Mouse (Mus musculus) limb, embryonic 11.5 days (tissue): ENCODE data around the gene Fbxo36. TPM values are rescaled to one million over a fixed set of nuclear protein-coding genes. Genes with fewer than 3 reads are reported as not detected.
A peak's percentile ranks its signal among the peaks of the same experiment; 100 is the strongest.

Experiments
- ATAC-seq: fragments of 200-750 bp; cut with Nextera tagmentation; 2 replicates; pipeline ENCODE4 v1.8.0; 2017; ENCODE audit warnings: low read depth; ENCODE audit not compliant: insufficient number of reproducible peaks, low FRiP score, low TSS enrichment
- DNase-seq: peaks from one replicate; pipeline ENCODE4 v3.0.0-alpha.2; 2015; ENCODE audit warnings: low spot score
- H3K27ac ChIP-seq: fragments of 300-500 bp; sonication (generic); replicated peaks from 2 replicates; pipeline ENCODE4 v1.5.1; 2014; ENCODE audit warnings: low read depth, mild to moderate bottlenecking, low read length
- H3K27me3 ChIP-seq: fragments of 300-500 bp; sonication (generic); 2 replicates; pipeline ENCODE4 v1.6.1; 2014; ENCODE audit warnings: mild to moderate bottlenecking, low read length, mixed read lengths; ENCODE audit not compliant: control insufficient read depth, insufficient read depth
- H3K36me3 ChIP-seq: fragments of 300-500 bp; sonication (generic); 2 replicates; pipeline ENCODE4 v1.6.1; 2014; ENCODE audit warnings: mild to moderate bottlenecking, low read length, moderate library complexity, mixed read lengths; ENCODE audit not compliant: control insufficient read depth, insufficient read depth
- H3K4me1 ChIP-seq: fragments of 300-500 bp; sonication (generic); 2 replicates; pipeline ENCODE4 v1.6.1; 2014; ENCODE audit warnings: low read length, mixed read lengths; ENCODE audit not compliant: control insufficient read depth, insufficient read depth
- H3K4me2 ChIP-seq: fragments of 300-500 bp; sonication (generic); 2 replicates; pipeline ENCODE4 v1.6.1; 2014; ENCODE audit warnings: low read depth, mild to moderate bottlenecking, moderate library complexity; ENCODE audit not compliant: severe bottlenecking
- H3K4me3 ChIP-seq: fragments of 300-500 bp; sonication (generic); 2 replicates; pipeline ENCODE4 v1.5.1; 2014; ENCODE audit warnings: low read depth, low read length
- H3K9ac ChIP-seq: fragments of 300-500 bp; sonication (generic); 2 replicates; pipeline ENCODE4 v1.6.1; 2014; ENCODE audit warnings: mild to moderate bottlenecking, low read length
- H3K9me3 ChIP-seq: fragments of 300-500 bp; sonication (generic); 2 replicates; pipeline ENCODE4 v1.6.1; 2016; ENCODE audit warnings: low read length; ENCODE audit not compliant: control insufficient read depth
- WGBS: fragments of 180-500 bp; shearing (Covaris S2); extraction: QIAGEN DNeasy Blood & Tissue Kit; methylation state at CpG from one replicate; pipeline ENCODE4 v1.1.7; 2014; 5-methylcytosine and 5-hydroxymethylcytosine counted together
- polyA plus RNA-seq: library from polyadenylated mRNA; unstranded; fragments of >200 nt; fragmentation: Nextera tagmentation; extraction: Ambion mirVana; gene quantifications from 2 replicates; pipeline ENCODE4 v1.2.1, GENCODE M21; 2014

Fbxo36 gene
- polyA plus RNA-seq, 1 experiment from 2014 or later = 6.5 TPM

GRCm38 (mm10) chr1:84838156-84838555, 1.5 kb upstream of the Fbxo36 start:
- Histone ChIP-seq H3K4me3 (peak overlapping the region; percentile 90), H3K4me1 (no peaks in the 10 kb centered on the region), H3K36me3 (peaks cover 3% of the 10 kb centered on the region; the same call in 1 of the 2 replicates), H3K27me3 (no peaks in the 10 kb centered on the region), H3K4me2 (peak overlapping the region; percentile 63), H3K9ac (peak overlapping the region; percentile 92), H3K9me3 (no peaks in the 10 kb centered on the region), H3K27ac (peak overlapping the region; percentile 86)
- DNase-seq (no peak), ATAC-seq (0 out of 2 replicates have a peak, but pooled peaks have one; percentile 1)
- under 1% methylated on average over 22 of the region's 22 CpGs for WGBS

GRCm38 (mm10) chr1:84838621-84839151, 955 bp upstream of the Fbxo36 start:
- Histone ChIP-seq H3K4me3 (peak overlapping the region; percentile 90), H3K4me1 (no peaks in the 10 kb centered on the region), H3K9me3 (no peaks in the 10 kb centered on the region), H3K4me2 (peak overlapping the region; percentile 63), H3K36me3 (no peaks in the 10 kb centered on the region), H3K27me3 (no peaks in the 10 kb centered on the region), H3K9ac (peak overlapping the region; percentile 92), H3K27ac (peak overlapping the region; percentile 86)
- under 1% methylated on average over 32 of the region's 44 CpGs for WGBS
- DNase-seq (peak; percentile 73), ATAC-seq (peak; percentile 67)

- DNase-seq (no peak), ATAC-seq (peak; percentile 6; the same call in 1 of the 2 replicates)
- no peaks in the 10 kb centered on the region for H3K27me3 ChIP-seq
- H3K9me3 ChIP-seq = no peaks in the 10 kb centered on the region
- H3K4me2 ChIP-seq = peak within 1 kb of the TSS; percentile 63
- no peaks in the 10 kb centered on the region for H3K36me3 ChIP-seq
- H3K27ac ChIP-seq = peak within 1 kb of the TSS; percentile 86
- H3K4me3 ChIP-seq = peak within 1 kb of the TSS; percentile 90
- H3K9ac ChIP-seq = peak within 1 kb of the TSS; percentile 92
- WGBS = under 1% methylated on average over 39 of the region's 39 CpGs
- H3K4me1 ChIP-seq = no peaks in the 10 kb centered on the region
Measured at GRCm38 (mm10) chr1:84840018-84840664, 500 bp downstream of the Fbxo36 start, which contains the start of gene Trip12. Gene Trip12, minus strand, starts transcription at chr1:84840516.

GRCm38 (mm10) chr1:84841061-84841460, 1.4 kb downstream of the Fbxo36 start:
- Histone ChIP-seq H3K4me2 (no peak overlapping the region), H3K4me1 (no peaks in the 10 kb centered on the region), H3K36me3 (no peaks in the 10 kb centered on the region), H3K27me3 (no peaks in the 10 kb centered on the region), H3K4me3 (no peak overlapping the region), H3K9me3 (no peaks in the 10 kb centered on the region), H3K9ac (no peak overlapping the region), H3K27ac (no peak overlapping the region)
- ATAC-seq (no peak), DNase-seq (no peak)
- WGBS = 72% methylated on average over 3 of the region's 3 CpGs

- Histone ChIP-seq H3K4me2 (no peak overlapping the region), H3K36me3 (no peaks in the 10 kb centered on the region), H3K9me3 (no peaks in the 10 kb centered on the region), H3K27me3 (no peaks in the 10 kb centered on the region), H3K4me3 (no peak overlapping the region), H3K4me1 (no peaks in the 10 kb centered on the region), H3K9ac (no peak overlapping the region), H3K27ac (no peak overlapping the region)
- WGBS = 86% methylated on average over 2 of the region's 2 CpGs
- ATAC-seq = no peak
- no peak for DNase-seq
Measured at GRCm38 (mm10) chr1:84843366-84843765, 3.7 kb downstream of the Fbxo36 start.

GRCm38 (mm10) chr1:84847698-84848097, 8.1 kb downstream of the Fbxo36 start:
- no peak for ATAC-seq
- Histone ChIP-seq H3K4me1 (no peaks in the 10 kb centered on the region), H3K4me3 (no peak overlapping the region), H3K9me3 (no peaks in the 10 kb centered on the region), H3K27me3 (no peaks in the 10 kb centered on the region), H3K4me2 (no peak overlapping the region), H3K9ac (no peak overlapping the region), H3K36me3 (no peaks in the 10 kb centered on the region), H3K27ac (no peak overlapping the region)
- 86% methylated on average over 7 of the region's 7 CpGs for WGBS
- DNase-seq = no peak

GRCm38 (mm10) chr1:84848335-84848734, 8.7 kb downstream of the Fbxo36 start:
- WGBS = 92% methylated on average over 3 of the region's 3 CpGs
- Histone ChIP-seq H3K4me1 (no peaks in the 10 kb centered on the region), H3K36me3 (no peaks in the 10 kb centered on the region), H3K27ac (no peak overlapping the region), H3K27me3 (no peaks in the 10 kb centered on the region), H3K9ac (no peak overlapping the region), H3K4me2 (no peak overlapping the region), H3K9me3 (no peaks in the 10 kb centered on the region), H3K4me3 (no peak overlapping the region)
- DNase-seq (no peak), ATAC-seq (no peak)

- DNase-seq = no peak
- Histone ChIP-seq H3K4me1 (no peaks in the 10 kb centered on the region), H3K9me3 (no peaks in the 10 kb centered on the region), H3K4me3 (no peak overlapping the region), H3K9ac (no peak overlapping the region), H3K4me2 (no peak overlapping the region), H3K36me3 (no peaks in the 10 kb centered on the region), H3K27me3 (no peaks in the 10 kb centered on the region), H3K27ac (no peak overlapping the region)
- ATAC-seq = no peak
- WGBS = 92% methylated on average over 6 of the region's 6 CpGs
Measured at GRCm38 (mm10) chr1:84848801-84849455, 9.3 kb downstream of the Fbxo36 start.
